ENCODE assay signal across 10 mouse cellular contexts in genomic region chr6:136809673-136810072, GRCm38 (mm10). TPM values are rescaled to one million over a fixed set of nuclear protein-coding genes. Genes with fewer than 3 reads are reported as not detected.
DNase-seq lines count a peak whose midpoint lies in the region; ATAC-seq and TF ChIP-seq lines count a peak whose summit lies in the region.
"Had no signal": no experiment of that assay in that cellular context is flagged by ENCODE, and none has a peak within 500 bp of the region (broad histone marks: within the 10 kb centered on the region; RNA-seq: fewer than 3 reads in every experiment).

No protein-coding gene starts in this region.

- H3K4me2 ChIP-seq in liver, embryonic 11.5 days = peak overlapping the region; percentile 72
- peak overlapping the region; percentile 95 for H3K4me2 ChIP-seq in hindbrain, postnatal 0 days (ENCODE audit: low read depth, low read length)
- peak overlapping the region; percentile 82 for H3K4me2 ChIP-seq in myocyte (ENCODE audit: low read depth)

- no peak overlapping the region for H3ac ChIP-seq in myocyte (ENCODE audit: control insufficient read depth, insufficient read length)

- no peak for ATAC-seq in liver, embryonic 11.5 days (replicated peaks; ENCODE audit: low FRiP score)
- ATAC-seq in hindbrain, postnatal 0 days = no peak

- H3K9me3 ChIP-seq in liver, embryonic 11.5 days (ENCODE audit: control insufficient read depth, low read length) = no peaks in the 10 kb centered on the region
- no peaks in the 10 kb centered on the region for H3K9me3 ChIP-seq in embryonic facial prominence, embryonic 10.5 days
- H3K9me3 ChIP-seq in hindbrain, postnatal 0 days (ENCODE audit: low read length) = no peaks in the 10 kb centered on the region

- peaks cover 14% of the 10 kb centered on the region for H3K36me3 ChIP-seq in liver, embryonic 11.5 days (ENCODE audit: control insufficient read depth, insufficient read depth, low read length)
- H3K36me3 ChIP-seq in embryonic facial prominence, embryonic 10.5 days (replicated peaks) = peaks cover 48% of the 10 kb centered on the region
- peaks cover 17% of the 10 kb centered on the region for H3K36me3 ChIP-seq in hindbrain, postnatal 0 days (ENCODE audit: insufficient read depth, low read length)
- peaks cover 16% of the 10 kb centered on the region for H3K36me3 ChIP-seq in myocyte (ENCODE audit: control insufficient read depth, insufficient read depth)

- 44% methylated on average over 13 of the region's 13 CpGs for WGBS in liver, embryonic 11.5 days
- WGBS in embryonic facial prominence, embryonic 10.5 days = 70% methylated on average over 13 of the region's 13 CpGs
- WGBS in hindbrain, postnatal 0 days = 79% methylated on average over 13 of the region's 13 CpGs

- DNase-seq in liver, embryonic 11.5 days (ENCODE audit: low spot score) = no peak
- DNase-seq in liver = no peak
- no peak for DNase-seq in embryonic facial prominence, embryonic 10.5 days (ENCODE audit: low spot score)
- DNase-seq in hindbrain, postnatal 0 days (ENCODE audit: low spot score) = no peak
- DNase-seq in adrenal gland, postnatal 4 days (ENCODE audit: low spot score in 2 of 2) = no peak
- no peak for DNase-seq in urinary bladder, postnatal 4 days (ENCODE audit: low spot score in 2 of 2)
- no peak for DNase-seq in frontal cortex, adult 2 months (ENCODE audit: extremely low spot score in 1 of 2, low spot score in 1 of 2)

- no peaks in the 10 kb centered on the region for H3K27me3 ChIP-seq in liver, embryonic 11.5 days (replicated peaks; ENCODE audit: control insufficient read depth, insufficient read depth, low read length)
- H3K27me3 ChIP-seq in embryonic facial prominence, embryonic 10.5 days (replicated peaks; ENCODE audit: low read depth, poor library complexity, severe bottlenecking) = no peaks in the 10 kb centered on the region
- H3K27me3 ChIP-seq in hindbrain, postnatal 0 days (ENCODE audit: insufficient read depth, low read length) = no peaks in the 10 kb centered on the region
- H3K27me3 ChIP-seq in myocyte (ENCODE audit: control insufficient read depth, insufficient read depth, insufficient read length) = no peaks in the 10 kb centered on the region

- no peak for TF ChIP-seq CTCF in hindbrain, postnatal 0 days (IDR thresholded peaks at IDR 0.05; ENCODE audit: low read depth)

- H3K27ac ChIP-seq in liver, embryonic 11.5 days (ENCODE audit: low read depth, low read length) = peak overlapping the region; percentile 76; the same call in 1 of the 2 replicates
- no peak overlapping the region for H3K27ac ChIP-seq in embryonic facial prominence, embryonic 10.5 days (replicated peaks)
- H3K27ac ChIP-seq in hindbrain, postnatal 0 days = no peak overlapping the region

- H3K9ac ChIP-seq in liver, embryonic 11.5 days (ENCODE audit: low read depth, low read length) = peak overlapping the region; percentile 88
- no peak overlapping the region for H3K9ac ChIP-seq in hindbrain, postnatal 0 days (replicated peaks; ENCODE audit: low read length)

- H3K4me3 ChIP-seq in liver, embryonic 11.5 days (ENCODE audit: low read depth, low read length) = peak overlapping the region; percentile 73
- H3K4me3 ChIP-seq in embryonic facial prominence, embryonic 10.5 days = peak overlapping the region; percentile 88
- no peak overlapping the region for H3K4me3 ChIP-seq in hindbrain, postnatal 0 days (ENCODE audit: low read length)
- H3K4me3 ChIP-seq in myocyte = peak overlapping the region; percentile 72

- H3K4me1 ChIP-seq in liver, embryonic 11.5 days (replicated peaks; ENCODE audit: control insufficient read depth, insufficient read depth, low read length) = peaks cover 6% of the 10 kb centered on the region; the same call in 1 of the 2 replicates
- peaks cover 27% of the 10 kb centered on the region for H3K4me1 ChIP-seq in embryonic facial prominence, embryonic 10.5 days
- peaks cover 11% of the 10 kb centered on the region for H3K4me1 ChIP-seq in hindbrain, postnatal 0 days (ENCODE audit: insufficient read depth, low read length)

- peaks cover 18% of the 10 kb centered on the region for H3K79me2 ChIP-seq in myocyte (ENCODE audit: control insufficient read depth, insufficient read depth)

- no peak for TF ChIP-seq POLR2A in myocyte (IDR thresholded peaks at IDR 0.05; ENCODE audit: insufficient read length, low read depth)

TF ChIP-seq in myocyte, 11 proteins besides CTCF, POLR2A, EP300 and RAD21:
- TF ChIP-seq MYOD1 (IDR thresholded peaks at IDR 0.05; ENCODE audit: control insufficient read depth in 1 of 3, insufficient read length in 2 of 3, low read depth in 2 of 3) = no peak
- TF ChIP-seq MYOG (IDR thresholded peaks at IDR 0.05; ENCODE audit: control insufficient read depth in 1 of 3, insufficient read depth in 1 of 3, insufficient read length in 2 of 3, low read depth in 2 of 3) = no peak
- no peak for TF ChIP-seq MAX (IDR thresholded peaks at IDR 0.05; ENCODE audit: low read depth)
- TF ChIP-seq REST (IDR thresholded peaks at IDR 0.05; ENCODE audit: insufficient read depth, insufficient read length) = no peak
- TF ChIP-seq USF1 (IDR thresholded peaks at IDR 0.05; ENCODE audit: low read depth) = no peak
- no peak for TF ChIP-seq CEBPB (IDR thresholded peaks at IDR 0.05; ENCODE audit: insufficient read depth, poor library complexity, severe bottlenecking)
- TF ChIP-seq TCF3 (IDR thresholded peaks at IDR 0.05; ENCODE audit: insufficient read length, low read depth) = no peak
- TF ChIP-seq TCF12 (IDR thresholded peaks at IDR 0.05; ENCODE audit: insufficient read depth, poor library complexity, severe bottlenecking) = no peak
- no peak for TF ChIP-seq E2F4 (IDR thresholded peaks at IDR 0.05; ENCODE audit: insufficient read depth)
- TF ChIP-seq POLR2AphosphoS2 (IDR thresholded peaks at IDR 0.05; ENCODE audit: insufficient read length, low read depth) = no peak
- TF ChIP-seq SRF (IDR thresholded peaks at IDR 0.05; ENCODE audit: control insufficient read depth, insufficient read length, low read depth) = no peak

RNA-seq across cellular contexts. Expression of gene H2afj, which starts 1.6 kb away (rescaled TPM):
- 186 and 193 TPM in 2 replicates for polyA plus RNA-seq in liver, embryonic 11.5 days (2014; fragmentation: Nextera tagmentation; extraction: Ambion mirVana)
- polyA plus RNA-seq in embryonic facial prominence, embryonic 10.5 days (2016; fragmentation: Nextera tagmentation; extraction: Ambion mirVana) = 86.6 and 91.3 TPM in 2 replicates
- 36.8 and 42.0 TPM in 2 replicates for total RNA-seq in hindbrain, postnatal 0 days (2014; rRNA removed)
- 116 and 119 TPM in 2 replicates for polyA plus RNA-seq in hindbrain, postnatal 0 days (2015; fragmentation: Nextera tagmentation; extraction: Ambion mirVana)
- polyA plus RNA-seq in myocyte (2012; fragmentation: generic; extraction: Trizol) = 254 TPM
- total RNA-seq in adrenal gland, postnatal 4 days (2021) = 10 to 100 TPM; 91.9 to 95.8 TPM
- 103 and 145 TPM in 2 replicates for polyA plus RNA-seq in frontal cortex, adult 2 months (2012; rRNA removed)

RNA-seq across cellular contexts. Expression of gene Hist4h4, which starts 5.5 kb away (rescaled TPM):
- 0.43 and 0.88 TPM in 2 replicates for polyA plus RNA-seq in liver, embryonic 11.5 days (2014; fragmentation: Nextera tagmentation; extraction: Ambion mirVana)
- polyA plus RNA-seq in embryonic facial prominence, embryonic 10.5 days (2016; fragmentation: Nextera tagmentation; extraction: Ambion mirVana) = 0.47 and 0.64 TPM in 2 replicates
- 80.5 and 164 TPM in 2 replicates for total RNA-seq in hindbrain, postnatal 0 days (2014; rRNA removed)
- polyA plus RNA-seq in hindbrain, postnatal 0 days (2015; fragmentation: Nextera tagmentation; extraction: Ambion mirVana) = 0.39 and 0.47 TPM in 2 replicates
- polyA plus RNA-seq in myocyte (2012; fragmentation: generic; extraction: Trizol) = 0.31 TPM
- 10 to 100 TPM; 48.0 to 48.6 TPM for total RNA-seq in adrenal gland, postnatal 4 days (2021)
- polyA plus RNA-seq in frontal cortex, adult 2 months (2012; rRNA removed) = 0.56 and 0.80 TPM in 2 replicates

RNA-seq across cellular contexts. Expression of gene BC049715, which starts 17.8 kb away (rescaled TPM):
- 2.3 and 2.6 TPM in 2 replicates for polyA plus RNA-seq in liver, embryonic 11.5 days (2014; fragmentation: Nextera tagmentation; extraction: Ambion mirVana)
- 1.3 and 2.1 TPM in 2 replicates for polyA plus RNA-seq in embryonic facial prominence, embryonic 10.5 days (2016; fragmentation: Nextera tagmentation; extraction: Ambion mirVana)
- total RNA-seq in hindbrain, postnatal 0 days (2014; rRNA removed) = 0.50 and 1.2 TPM in 2 replicates
- 2.8 and 4.2 TPM in 2 replicates for polyA plus RNA-seq in hindbrain, postnatal 0 days (2015; fragmentation: Nextera tagmentation; extraction: Ambion mirVana)
- polyA plus RNA-seq in myocyte (2012; fragmentation: generic; extraction: Trizol) = 0.10 TPM
- 1 to 10 TPM in 1 of 2 experiments, under 1 TPM in 1; 0.85 to 1.2 TPM for total RNA-seq in adrenal gland, postnatal 4 days (2021)
- 0.59 and 1.3 TPM in 2 replicates for polyA plus RNA-seq in frontal cortex, adult 2 months (2012; rRNA removed)

RNA-seq across cellular contexts. Expression of gene Wbp11, which starts 18.4 kb away (rescaled TPM):
- 165 and 168 TPM in 2 replicates for polyA plus RNA-seq in liver, embryonic 11.5 days (2014; fragmentation: Nextera tagmentation; extraction: Ambion mirVana)
- 163 and 165 TPM in 2 replicates for polyA plus RNA-seq in embryonic facial prominence, embryonic 10.5 days (2016; fragmentation: Nextera tagmentation; extraction: Ambion mirVana)
- 37.1 and 39.4 TPM in 2 replicates for total RNA-seq in hindbrain, postnatal 0 days (2014; rRNA removed)
- polyA plus RNA-seq in hindbrain, postnatal 0 days (2015; fragmentation: Nextera tagmentation; extraction: Ambion mirVana) = 78.1 and 81.2 TPM in 2 replicates
- polyA plus RNA-seq in myocyte (2012; fragmentation: generic; extraction: Trizol) = 44.6 TPM
- 100 to 1,000 TPM; 110 to 116 TPM for total RNA-seq in adrenal gland, postnatal 4 days (2021)
- 60.8 and 72.5 TPM in 2 replicates for polyA plus RNA-seq in frontal cortex, adult 2 months (2012; rRNA removed)

RNA-seq across cellular contexts. Expression of gene Smco3, which starts 25.6 kb away (rescaled TPM):
- not detected in 2 replicates for polyA plus RNA-seq in liver, embryonic 11.5 days (2014; fragmentation: Nextera tagmentation; extraction: Ambion mirVana)
- not detected in 2 replicates for polyA plus RNA-seq in embryonic facial prominence, embryonic 10.5 days (2016; fragmentation: Nextera tagmentation; extraction: Ambion mirVana)
- 1.8 TPM in 2 replicates for total RNA-seq in hindbrain, postnatal 0 days (2014; rRNA removed)
- polyA plus RNA-seq in hindbrain, postnatal 0 days (2015; fragmentation: Nextera tagmentation; extraction: Ambion mirVana) = 0.56 and 1.3 TPM in 2 replicates
- polyA plus RNA-seq in myocyte (2012; fragmentation: generic; extraction: Trizol) = 0.12 TPM
- 1 to 10 TPM; 1.1 to 1.3 TPM for total RNA-seq in adrenal gland, postnatal 4 days (2021)
- 3.8 and 4.2 TPM in 2 replicates for polyA plus RNA-seq in frontal cortex, adult 2 months (2012; rRNA removed)
- polyA plus RNA-seq: adrenal gland, adult 2 months; large intestine, adult 2 months had no signal
